Mouse (Mus musculus) stomach, adult 2 months (tissue): ENCODE data around the gene Pold4. TPM values are rescaled to one million over a fixed set of nuclear protein-coding genes. Genes with fewer than 3 reads are reported as not detected.

Experiments used
- polyA plus RNA-seq: library from polyadenylated mRNA; depleted of rRNA; stranded (reverse); fragments of >200 nt; gene quantifications from 2 replicates; pipeline ENCODE4 v1.2.3, GENCODE M21; 2012; rRNA removed

The Pold4 gene
- polyA plus RNA-seq = 55.0 and 65.2 TPM in 2 replicates

DNA sequence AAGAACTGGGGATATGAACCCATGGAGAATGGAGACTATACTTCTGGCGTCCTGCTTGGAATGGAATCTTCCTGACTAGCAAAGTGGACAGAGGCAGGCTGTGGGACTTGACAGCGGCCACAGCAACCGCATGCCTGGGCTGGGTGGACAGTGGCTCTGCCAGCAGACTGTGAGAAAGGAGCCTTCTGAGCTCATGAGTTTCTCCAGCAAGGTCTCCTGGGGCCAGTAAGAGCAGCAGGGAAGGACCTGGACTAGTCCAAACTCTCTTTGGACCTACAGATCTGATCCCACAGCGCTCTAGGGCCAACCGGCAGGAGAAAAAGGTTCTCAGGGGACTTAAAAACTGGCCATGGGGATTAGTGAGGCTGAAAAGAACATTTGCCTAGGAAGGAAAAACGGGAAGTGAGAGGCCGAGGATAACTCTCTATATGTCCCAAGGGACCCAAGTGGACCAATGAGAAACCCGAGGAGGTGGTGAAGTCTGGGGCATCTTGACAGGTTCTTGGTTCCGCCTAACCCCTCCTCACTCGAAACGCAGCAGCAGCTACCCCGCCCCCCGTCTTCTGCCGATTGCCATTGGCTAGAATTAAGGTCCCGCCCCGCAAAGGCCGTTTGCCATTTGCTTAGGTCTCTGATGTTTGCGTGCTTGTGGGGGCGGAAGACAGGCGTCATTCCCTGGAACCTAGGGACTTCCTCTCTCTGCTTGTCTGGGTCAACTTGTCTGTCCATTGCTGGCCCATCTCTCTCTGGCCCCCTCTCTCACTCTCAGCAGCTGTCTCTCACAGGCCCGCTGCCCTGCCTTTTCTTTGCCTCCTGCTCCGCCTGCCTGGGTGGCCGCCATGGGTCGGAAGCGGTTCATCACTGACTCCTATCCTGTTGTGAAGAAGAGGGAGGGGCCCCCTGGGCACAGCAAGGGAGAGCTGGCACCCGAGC lies at the start of gene Pold4:
Gene Pold4, plus strand, starts transcription at position 647 of the 933 bp plus-strand sequence.

DNA sequence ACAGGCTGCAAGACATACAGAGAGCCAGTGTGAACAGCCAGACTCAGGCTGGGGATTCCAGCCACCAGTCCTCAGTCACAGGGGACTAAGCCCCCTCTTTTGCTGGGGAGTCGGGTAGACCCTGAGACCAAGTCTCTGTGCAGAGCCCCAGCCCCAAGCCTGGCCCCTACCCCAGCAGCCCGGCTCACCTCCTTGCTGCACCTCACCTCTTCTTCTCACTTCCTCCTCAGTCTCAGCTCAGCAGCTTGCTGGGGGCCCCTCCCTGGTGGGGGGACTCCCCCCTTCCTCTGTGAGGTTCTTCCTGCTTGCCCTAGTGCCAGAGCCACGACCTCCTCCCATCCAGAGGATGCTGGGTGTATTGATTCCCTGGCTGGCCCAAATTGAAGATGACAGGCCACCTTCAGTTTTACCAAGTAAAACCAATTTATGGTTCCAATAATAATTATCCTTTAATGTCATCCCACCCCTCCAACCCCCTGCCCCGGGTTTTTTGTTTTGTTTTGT lies 40.8 kb upstream of the Pold4 start, which contains the start of gene Tbc1d10c:
Gene Tbc1d10c, minus strand, starts transcription at position 454 of the 504 bp plus-strand sequence.

DNA sequence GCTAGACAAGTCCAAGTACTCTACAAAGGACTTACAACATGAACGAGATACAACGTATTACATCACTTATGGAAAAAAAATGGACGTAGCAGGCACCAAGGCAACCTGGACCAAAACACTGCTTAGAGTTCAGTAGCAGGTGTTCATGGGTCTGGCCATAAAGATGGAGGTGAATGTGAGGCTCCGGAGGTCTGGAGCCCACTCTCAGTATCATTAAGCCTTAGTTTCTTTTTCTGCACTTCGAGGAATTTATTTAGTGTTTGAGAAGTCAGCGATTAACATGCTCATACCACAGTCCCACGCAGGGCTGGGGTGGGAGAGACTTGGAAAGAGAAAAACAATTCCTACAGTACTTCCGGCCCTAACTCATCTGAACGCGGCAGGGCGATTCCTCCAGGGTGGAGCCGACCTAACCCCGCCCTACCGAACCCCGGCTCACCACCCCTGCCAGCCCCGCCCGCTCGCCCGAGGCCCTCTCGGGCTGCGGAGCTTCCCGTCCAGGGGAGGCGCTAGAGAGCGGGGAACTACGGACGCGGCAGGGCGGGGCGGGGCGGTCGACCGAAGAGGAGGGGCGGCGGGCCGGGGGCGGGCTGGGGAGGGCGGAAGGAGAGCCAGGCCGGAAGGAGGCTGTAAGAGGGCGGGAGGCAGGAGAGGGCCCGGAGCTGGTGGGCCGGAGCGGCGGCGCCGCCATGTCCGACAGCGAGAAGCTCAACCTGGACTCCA lies 40.0 kb upstream of the Pold4 start, which contains the start of gene Ppp1ca:
Gene Ppp1ca, plus strand, starts transcription at position 538 of the 723 bp plus-strand sequence.

DNA sequence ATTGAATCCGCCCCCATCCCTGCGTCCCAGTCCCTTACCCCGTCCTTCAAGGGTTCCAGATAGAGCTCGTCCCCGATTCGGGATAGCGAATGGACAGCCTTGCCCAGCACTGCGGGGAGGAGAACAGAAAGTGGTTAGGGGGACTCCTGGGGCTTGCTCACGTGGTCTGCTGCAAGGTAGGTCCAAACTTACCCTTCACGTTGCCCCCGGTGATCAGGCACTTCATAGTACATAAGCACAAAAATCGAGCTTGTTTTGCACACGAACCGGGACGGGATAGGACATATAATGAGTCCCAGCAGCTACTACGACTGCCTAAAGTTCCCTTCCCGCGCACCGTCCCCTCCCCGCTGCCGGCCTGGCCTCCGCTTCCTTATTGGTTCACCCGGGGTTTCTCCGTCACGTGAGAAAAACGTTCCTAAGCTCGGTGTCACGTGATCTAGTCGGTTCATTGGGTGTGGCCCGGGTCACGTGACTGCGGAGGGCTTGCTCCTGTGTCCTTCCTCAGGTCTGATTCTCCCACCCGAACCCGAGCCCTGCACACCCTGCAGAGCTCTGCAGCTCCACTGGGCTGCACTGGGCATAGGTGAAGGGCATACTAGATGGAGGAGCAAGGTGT lies 30.3 kb upstream of the Pold4 start, which contains the start of gene Rad9a:
Gene Rad9a, minus strand, starts transcription at position 372 of the 619 bp plus-strand sequence.

DNA sequence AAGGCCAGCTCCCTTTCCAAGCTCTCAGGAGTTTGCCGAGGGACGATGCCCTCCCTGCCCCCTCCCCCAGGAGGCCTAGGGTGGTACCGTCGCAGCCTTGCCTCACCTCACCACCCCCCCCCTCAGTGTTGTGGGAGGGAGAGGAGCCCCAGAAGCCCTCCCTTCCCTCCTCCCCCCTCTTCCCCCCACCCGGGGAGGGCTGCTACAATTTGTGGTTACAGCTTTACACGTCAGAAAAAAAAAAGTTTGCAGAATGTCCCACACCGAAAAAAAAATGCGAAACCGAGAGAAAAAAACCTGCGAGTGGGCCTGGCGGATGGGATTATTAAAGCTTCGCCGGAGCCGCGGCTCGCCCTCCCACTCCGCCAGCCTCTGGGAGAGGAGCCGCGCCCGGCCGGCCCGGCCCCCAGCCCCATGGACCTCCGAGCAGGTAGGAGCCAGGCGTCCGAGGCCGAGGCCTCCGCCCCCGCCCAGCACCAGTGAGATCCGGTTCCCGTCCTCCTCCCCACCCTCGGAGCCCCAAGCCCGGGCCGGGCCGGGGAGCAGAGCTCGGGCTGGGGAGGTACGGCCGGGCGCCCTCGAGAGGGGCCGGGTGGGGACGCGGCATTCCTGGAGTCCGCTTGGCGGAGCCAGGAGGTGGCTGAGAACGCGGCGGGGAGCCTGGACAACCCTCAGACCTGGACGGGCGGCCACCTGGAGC lies 17.5 kb upstream of the Pold4 start, which contains the start of the genes Clcf1 and AC109138.7:
Gene Clcf1, plus strand, starts transcription at position 168 of the 700 bp plus-strand sequence.
Gene AC109138.7, plus strand, starts transcription at position 287 of the 700 bp plus-strand sequence.

DNA sequence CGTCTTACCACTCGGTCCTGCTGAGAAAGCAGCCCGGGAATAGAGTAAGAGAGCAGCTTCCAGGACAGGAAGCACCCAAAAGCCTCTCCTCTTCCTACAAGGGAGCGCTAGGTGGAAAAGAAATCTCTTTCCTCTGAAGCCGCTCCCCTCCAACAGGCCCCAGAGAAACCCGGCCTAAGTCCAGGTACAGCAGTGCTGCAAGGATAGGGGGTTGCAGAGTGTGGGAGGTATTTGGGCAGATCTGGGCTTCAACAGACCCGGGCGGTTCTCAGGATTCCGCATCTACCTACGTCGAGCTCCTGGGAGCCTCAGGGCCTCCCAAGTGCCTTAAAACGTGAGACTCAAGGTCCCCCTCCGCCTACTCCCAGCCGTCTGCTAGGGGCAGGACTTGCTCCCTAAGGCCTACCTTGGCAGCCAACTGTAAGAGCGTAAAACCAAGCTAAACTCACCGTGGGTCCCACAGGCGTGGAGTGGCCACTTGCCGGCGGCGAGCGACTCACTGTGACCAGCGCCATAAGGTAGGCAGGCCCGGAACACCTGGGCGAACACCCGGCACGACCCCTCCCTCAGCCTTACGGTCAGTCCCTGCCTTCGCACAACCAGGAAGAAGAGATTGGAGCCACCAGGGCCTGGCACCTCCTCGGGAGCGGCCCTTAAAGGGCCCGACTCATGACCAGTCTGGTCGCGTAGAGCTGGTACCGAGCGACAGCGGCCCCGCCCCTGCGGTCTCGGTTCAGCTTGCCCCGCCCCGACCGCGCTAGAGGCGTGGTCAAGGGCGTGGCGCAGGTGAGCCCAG lies 37.1 kb downstream of the Pold4 start, which contains the start of gene Ssh3:
Gene Ssh3, minus strand, starts transcription at position 615 of the 796 bp plus-strand sequence.

DNA sequence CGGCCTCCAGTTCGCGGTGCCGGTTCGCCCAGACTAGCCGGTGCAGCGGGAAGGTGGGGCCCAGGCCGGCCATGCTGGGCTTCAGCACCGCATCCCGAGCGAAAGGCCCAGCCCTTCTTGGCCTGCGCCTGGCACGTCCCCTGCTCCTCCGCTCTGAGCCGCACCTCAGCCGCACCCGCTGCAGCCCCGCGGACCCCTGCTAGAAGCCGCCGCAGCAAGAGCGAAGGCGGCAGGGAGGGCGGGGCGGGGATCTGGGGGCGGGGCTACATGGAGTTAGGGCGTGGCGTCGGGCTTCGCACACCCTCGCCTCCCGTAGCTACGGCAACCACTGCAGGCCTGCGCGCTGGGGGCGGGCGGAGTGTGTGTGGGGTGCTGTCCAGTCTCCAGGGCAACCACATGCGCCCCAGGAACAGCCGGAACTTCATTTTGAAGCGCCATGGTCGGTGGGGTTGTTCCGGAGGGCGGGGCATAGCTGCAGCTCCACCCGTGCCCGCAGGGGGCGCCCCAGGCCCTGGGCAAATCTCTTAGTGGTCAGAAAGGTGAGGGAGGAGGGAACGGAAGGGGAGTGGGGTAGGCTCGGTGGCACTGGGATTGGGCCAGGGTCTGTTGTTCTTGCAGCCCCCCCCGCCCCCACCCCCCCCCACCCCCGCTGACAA lies 51.3 kb downstream of the Pold4 start, which contains the start of gene Ankrd13d:
Gene Ankrd13d, minus strand, starts transcription at position 240 of the 656 bp plus-strand sequence.

Other genes with a start within 250 kb of the Pold4 start
- gene Acy3, start 245.3 kb upstream of the Pold4 start, polyA plus RNA-seq = 11.4 and 16.6 TPM in 2 replicates
- gene Tbx10, start 239.1 kb upstream of the Pold4 start, polyA plus RNA-seq = not detected in 2 replicates
- gene Nudt8, start 231.3 kb upstream of the Pold4 start, polyA plus RNA-seq = 14.0 and 30.7 TPM in 2 replicates
- 0.82 and 1.4 TPM in 2 replicates for gene Gm49405, start 231.3 kb upstream of the Pold4 start, polyA plus RNA-seq
- 6.4 and 6.9 TPM in 2 replicates for gene Doc2g, start 228.6 kb upstream of the Pold4 start, polyA plus RNA-seq
- gene Ndufv1, start 219.1 kb upstream of the Pold4 start, polyA plus RNA-seq = 125 and 129 TPM in 2 replicates
- 1,477 and 1,578 TPM in 2 replicates for gene Gstp1, start 193.9 kb upstream of the Pold4 start, polyA plus RNA-seq
- gene Gstp2, start 185.9 kb upstream of the Pold4 start, polyA plus RNA-seq = 160 and 194 TPM in 2 replicates
- gene Gstp3, start 172.3 kb upstream of the Pold4 start, polyA plus RNA-seq = 1.6 and 1.9 TPM in 2 replicates
- not detected in 2 replicates for gene Cabp2, start 150.3 kb upstream of the Pold4 start, polyA plus RNA-seq
- gene Cdk2ap2, start 134.7 kb upstream of the Pold4 start, polyA plus RNA-seq = 155 and 221 TPM in 2 replicates
- 68.7 and 72.3 TPM in 2 replicates for gene Pitpnm1, start 131.9 kb upstream of the Pold4 start, polyA plus RNA-seq
- gene Aip, start 106.0 kb upstream of the Pold4 start, polyA plus RNA-seq = 25.6 and 32.7 TPM in 2 replicates
- not detected in 2 replicates for gene Gpr152, start 92.1 kb upstream of the Pold4 start, polyA plus RNA-seq
- gene Cabp4, start 87.9 kb upstream of the Pold4 start, polyA plus RNA-seq = not detected in 2 replicates
- gene Coro1b, start 83.3 kb upstream of the Pold4 start, polyA plus RNA-seq = 140 and 142 TPM in 2 replicates
- gene Ptprcap, start 78.3 kb upstream of the Pold4 start, polyA plus RNA-seq = 25.8 and 51.7 TPM in 2 replicates
- gene Rps6kb2, start 68.5 kb upstream of the Pold4 start, polyA plus RNA-seq = 37.1 and 39.1 TPM in 2 replicates
- gene Carns1, start 56.4 kb upstream of the Pold4 start, polyA plus RNA-seq = 4.6 and 5.3 TPM in 2 replicates
- gene Tbc1d10c, start 40.6 kb upstream of the Pold4 start, polyA plus RNA-seq = 1.5 and 5.0 TPM in 2 replicates
- gene Ppp1ca, start 39.8 kb upstream of the Pold4 start, polyA plus RNA-seq = 202 and 205 TPM in 2 replicates
- 8.0 and 9.5 TPM in 2 replicates for gene Rad9a, start 30.2 kb upstream of the Pold4 start, polyA plus RNA-seq
- gene Clcf1, start 17.7 kb upstream of the Pold4 start, polyA plus RNA-seq = 6.8 and 7.5 TPM in 2 replicates
- gene AC109138.7, start 17.5 kb upstream of the Pold4 start, polyA plus RNA-seq = not detected in 2 replicates
- gene Ssh3, start 37.3 kb downstream of the Pold4 start, polyA plus RNA-seq = 70.7 and 85.1 TPM in 2 replicates
- gene Ankrd13d, start 51.2 kb downstream of the Pold4 start, polyA plus RNA-seq = 5.5 and 7.2 TPM in 2 replicates
- 54.8 and 71.4 TPM in 2 replicates for gene Grk2, start 74.3 kb downstream of the Pold4 start, polyA plus RNA-seq
- 17.9 and 22.2 TPM in 2 replicates for gene Kdm2a, start 166.4 kb downstream of the Pold4 start, polyA plus RNA-seq
- 17.8 and 35.6 TPM in 2 replicates for gene Rhod, start 207.5 kb downstream of the Pold4 start, polyA plus RNA-seq
- gene Syt12, start 245.5 kb downstream of the Pold4 start, polyA plus RNA-seq = 2.2 and 5.5 TPM in 2 replicates